24 mouse cellular contexts compared by ENCODE assay signal in the genomic region with DNA sequence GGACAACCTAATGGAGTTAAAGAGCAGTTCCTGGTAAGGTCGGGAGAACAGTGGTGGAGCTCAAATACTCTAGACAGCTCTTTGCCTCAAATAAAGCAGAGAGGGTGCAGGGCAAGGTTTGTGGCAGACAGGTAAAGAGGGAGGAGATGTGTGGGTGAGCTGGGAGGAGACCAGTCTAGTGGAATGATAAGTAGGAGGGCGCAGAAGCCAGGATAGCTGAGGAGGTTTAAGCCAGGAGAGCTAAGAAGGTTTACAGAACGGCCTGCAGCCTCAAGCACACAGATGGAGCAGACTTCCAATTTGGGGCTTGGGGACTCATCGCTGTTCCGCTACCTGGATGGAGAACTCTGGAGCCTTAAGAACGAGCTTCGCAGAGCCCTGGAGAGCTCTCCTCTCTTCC. TPM values are rescaled to one million over a fixed set of nuclear protein-coding genes. Genes with fewer than 3 reads are reported as not detected.
A peak's percentile ranks its signal among the peaks of the same experiment; 100 is the strongest.
DNase-seq lines count a peak whose midpoint lies in the region; ATAC-seq lines count a peak whose summit lies in the region.
"Had no signal": no experiment of that assay in that cellular context is flagged by ENCODE, and none has a peak within 500 bp of the region (broad histone marks: within the 10 kb centered on the region; RNA-seq: fewer than 3 reads in every experiment).

A gene (plus strand): TSS at position 301 of the 400 bp plus-strand sequence.

- H3K27me3 ChIP-seq in heart, embryonic 10.5 days (ENCODE audit: insufficient read depth, poor library complexity, severe bottlenecking), result peaks cover 58% of the 10 kb centered on the region
- H3K27me3 ChIP-seq in midbrain, embryonic 10.5 days (ENCODE audit: low read depth, poor library complexity, severe bottlenecking), result peaks cover 57% of the 10 kb centered on the region
- H3K27me3 ChIP-seq in midbrain, embryonic 15.5 days (replicated peaks), result peaks cover 23% of the 10 kb centered on the region
- peaks cover 15% of the 10 kb centered on the region; the same call in 1 of the 2 replicates for H3K27me3 ChIP-seq in forebrain, embryonic 16.5 days (replicated peaks; ENCODE audit: control insufficient read depth, insufficient read depth, low read length)

- 0 out of 2 replicates have a peak within 1 kb of the TSS, but pooled peaks have one; percentile 8 for H3K4me3 ChIP-seq in heart, embryonic 10.5 days
- H3K4me3 ChIP-seq in midbrain, embryonic 10.5 days, result 0 out of 2 replicates have a peak within 1 kb of the TSS, but pooled peaks have one; percentile 7
- no peak within 1 kb of the TSS for H3K4me3 ChIP-seq in midbrain, embryonic 15.5 days
- no peak within 1 kb of the TSS for H3K4me3 ChIP-seq in forebrain, embryonic 16.5 days (replicated peaks; ENCODE audit: low read length)
- H3K4me3 ChIP-seq: embryonic facial prominence, embryonic 13.5 days; forebrain, embryonic 12.5 days; hindbrain, embryonic 13.5 days; intestine, embryonic 15.5 days had no signal

- no peaks in the 10 kb centered on the region for H3K9me3 ChIP-seq in heart, embryonic 10.5 days
- no peaks in the 10 kb centered on the region for H3K9me3 ChIP-seq in midbrain, embryonic 10.5 days (replicated peaks)
- H3K9me3 ChIP-seq in midbrain, embryonic 15.5 days, result no peaks in the 10 kb centered on the region
- no peaks in the 10 kb centered on the region for H3K9me3 ChIP-seq in forebrain, embryonic 16.5 days (ENCODE audit: control insufficient read depth, low read length)
- H3K9me3 ChIP-seq: embryonic facial prominence, embryonic 13.5 days; forebrain, embryonic 12.5 days; G1E; hindbrain, embryonic 13.5 days; intestine, embryonic 15.5 days had no signal

- H3K9ac ChIP-seq in midbrain, embryonic 15.5 days, result no peak within 1 kb of the TSS
- no peak within 1 kb of the TSS for H3K9ac ChIP-seq in forebrain, embryonic 16.5 days (replicated peaks; ENCODE audit: low read depth, low read length)
- H3K9ac ChIP-seq: embryonic facial prominence, embryonic 13.5 days; forebrain, embryonic 12.5 days; forebrain, postnatal 0 days; hindbrain, embryonic 13.5 days; intestine, embryonic 15.5 days had no signal

- WGBS in heart, embryonic 10.5 days, result 67% methylated on average over 7 of the region's 7 CpGs
- WGBS in midbrain, embryonic 10.5 days, result 70% methylated on average over 7 of the region's 7 CpGs
- 72% methylated on average over 7 of the region's 7 CpGs for WGBS in midbrain, embryonic 15.5 days
- 69% methylated on average over 7 of the region's 7 CpGs for WGBS in forebrain, embryonic 16.5 days

- DNase-seq in heart, embryonic 10.5 days (ENCODE audit: low spot score), result no peak
- no peak for DNase-seq in heart, postnatal 10 days
- peak; percentile 9 to 10 for DNase-seq in lung, adult 18-20 months
- DNase-seq in lung, postnatal 4 days, result no peak
- DNase-seq in midbrain, embryonic 10.5 days (ENCODE audit: low spot score), result no peak
- no peak for DNase-seq in spleen, postnatal 14 days (ENCODE audit: low spot score in 2 of 2)
- DNase-seq: adrenal gland, adult 2 months; adrenal gland, postnatal 25 days; B cell, adult 2 months; cerebellum, adult 18-20 months; cerebellum, adult 9-11 months; cerebellum, postnatal 36 days; forebrain, postnatal 0 days; gastrocnemius, postnatal 14 days had no signal

- H3K36me3 ChIP-seq in heart, embryonic 10.5 days, result no peaks in the 10 kb centered on the region
- no peaks in the 10 kb centered on the region for H3K36me3 ChIP-seq in midbrain, embryonic 10.5 days
- H3K36me3 ChIP-seq in midbrain, embryonic 15.5 days (replicated peaks), result no peaks in the 10 kb centered on the region
- H3K36me3 ChIP-seq in forebrain, embryonic 16.5 days (ENCODE audit: control insufficient read depth, insufficient read depth), result no peaks in the 10 kb centered on the region
- H3K36me3 ChIP-seq: embryonic facial prominence, embryonic 13.5 days; forebrain, embryonic 12.5 days; G1E; hindbrain, embryonic 13.5 days; intestine, embryonic 15.5 days had no signal

- intact Hi-C loops in heart, postnatal 10 days (cut with DNase I), result no loop called here

- H3K4me2 ChIP-seq in midbrain, embryonic 15.5 days, result no peak within 1 kb of the TSS
- H3K4me2 ChIP-seq in forebrain, embryonic 16.5 days (ENCODE audit: low read length), result no peak within 1 kb of the TSS
- H3K4me2 ChIP-seq: embryonic facial prominence, embryonic 13.5 days; forebrain, embryonic 12.5 days; hindbrain, embryonic 13.5 days; intestine, embryonic 15.5 days had no signal

- ATAC-seq in midbrain, embryonic 15.5 days (replicated peaks), result no peak
- no peak for ATAC-seq in forebrain, embryonic 16.5 days
- ATAC-seq: activated CD4-positive, CD25-positive, alpha-beta regulatory T cell, adult 4 months; CD4-positive, CD25-positive, alpha-beta regulatory T cell, adult 4 months; forebrain, postnatal 0 days; intestine, embryonic 15.5 days had no signal

- no peaks in the 10 kb centered on the region for H3K4me1 ChIP-seq in heart, embryonic 10.5 days
- peaks cover 11% of the 10 kb centered on the region for H3K4me1 ChIP-seq in midbrain, embryonic 10.5 days
- H3K4me1 ChIP-seq in midbrain, embryonic 15.5 days, result no peaks in the 10 kb centered on the region
- H3K4me1 ChIP-seq in forebrain, embryonic 16.5 days (replicated peaks; ENCODE audit: control insufficient read depth, insufficient read depth, low read length), result no peaks in the 10 kb centered on the region
- H3K4me1 ChIP-seq: embryonic facial prominence, embryonic 13.5 days; hindbrain, embryonic 13.5 days; intestine, embryonic 15.5 days had no signal

- H3K27ac ChIP-seq in heart, embryonic 10.5 days, result no peak within 1 kb of the TSS
- no peak within 1 kb of the TSS for H3K27ac ChIP-seq in midbrain, embryonic 10.5 days (replicated peaks)
- H3K27ac ChIP-seq in midbrain, embryonic 15.5 days, result no peak within 1 kb of the TSS
- no peak within 1 kb of the TSS for H3K27ac ChIP-seq in forebrain, embryonic 16.5 days (ENCODE audit: low read length)
- H3K27ac ChIP-seq: embryonic facial prominence, embryonic 13.5 days; forebrain, embryonic 12.5 days; hindbrain, embryonic 13.5 days; intestine, embryonic 15.5 days had no signal

RNA-seq across cellular contexts. Expression of the gene that starts here (rescaled TPM):
- polyA plus RNA-seq in heart, embryonic 10.5 days (2016; fragmentation: Nextera tagmentation; extraction: Ambion mirVana), result 0.39 and 0.51 TPM in 2 replicates
- total RNA-seq in heart, postnatal 10 days (2021), result under 1 TPM in 1 of 2 experiments, not detected in 1; 0.10 TPM
- polyA plus RNA-seq in midbrain, embryonic 10.5 days (2016; fragmentation: Nextera tagmentation; extraction: Ambion mirVana), result 0.05 and 0.07 TPM in 2 replicates
- polyA plus RNA-seq in midbrain, embryonic 15.5 days (2015; fragmentation: Nextera tagmentation; extraction: Ambion mirVana), result 0.13 and 0.33 TPM in 2 replicates
- polyA plus RNA-seq in forebrain, embryonic 16.5 days (2015; fragmentation: Nextera tagmentation; extraction: Ambion mirVana), result not detected in 2 replicates
- total RNA-seq: forebrain, postnatal 0 days; hematopoietic stem cell, adult 5-6 weeks had no signal
- polyA plus RNA-seq: embryonic facial prominence, embryonic 13.5 days; hindbrain, embryonic 13.5 days had no signal

Comparison
In these comparisons a context has a peak if more than half of its experiments do, and no peak if none do; other contexts are left out.
1. DNase-seq: peak in lung, adult 18-20 months (2 of 2); none in heart, embryonic 10.5 days (single experiment), heart, postnatal 10 days (0 of 2), lung, postnatal 4 days (0 of 2), midbrain, embryonic 10.5 days (single experiment) and spleen, postnatal 14 days (0 of 2).
2. H3K4me3 ChIP-seq: peak in heart, embryonic 10.5 days (single experiment) and midbrain, embryonic 10.5 days (single experiment); none in midbrain, embryonic 15.5 days (single experiment) and forebrain, embryonic 16.5 days (single experiment).